Mouse (Mus musculus): ENCODE data around the gene Prokr1. TPM values are rescaled to one million over a fixed set of nuclear protein-coding genes. Genes with fewer than 3 reads are reported as not detected.
"Not testable (repeated sequence)": the region's sequence is repeated elsewhere in the genome, so short reads cannot be mapped to it uniquely, and the experiment has no call there.

The Prokr1 gene
- polyA plus RNA-seq (2015; fragmentation: Nextera tagmentation; extraction: Ambion mirVana): 5.4 and 6.7 TPM in 2 replicates

- H3K4me3 ChIP-seq (replicated peaks): peak within 1 kb of the TSS; percentile 66
- H3K9me3 ChIP-seq (replicated peaks): no peaks in the 10 kb centered on the region
- peaks cover 8% of the 10 kb centered on the region; the same call in 1 of the 2 replicates for H3K36me3 ChIP-seq (replicated peaks)
- H3K27ac ChIP-seq (replicated peaks): peak within 1 kb of the TSS; percentile 61
- under 1% methylated on average over 34 of the region's 34 CpGs for WGBS (ENCODE audit: insufficient replicate concordance)
- H3K27me3 ChIP-seq: peaks cover 51% of the 10 kb centered on the region
- H3K4me1 ChIP-seq (replicated peaks): peaks cover 45% of the 10 kb centered on the region
- H3K4me2 ChIP-seq: peak within 1 kb of the TSS; percentile 89
- peak within 1 kb of the TSS; percentile 70 for H3K9ac ChIP-seq
- peak; percentile 92 for ATAC-seq (ENCODE audit: insufficient read depth)
These were observed at the start of gene Prokr1 for GRCm38 (mm10) chr6:87590394-87591281. Prokr1 (minus strand) TSS chr6:87590743.

DNA sequence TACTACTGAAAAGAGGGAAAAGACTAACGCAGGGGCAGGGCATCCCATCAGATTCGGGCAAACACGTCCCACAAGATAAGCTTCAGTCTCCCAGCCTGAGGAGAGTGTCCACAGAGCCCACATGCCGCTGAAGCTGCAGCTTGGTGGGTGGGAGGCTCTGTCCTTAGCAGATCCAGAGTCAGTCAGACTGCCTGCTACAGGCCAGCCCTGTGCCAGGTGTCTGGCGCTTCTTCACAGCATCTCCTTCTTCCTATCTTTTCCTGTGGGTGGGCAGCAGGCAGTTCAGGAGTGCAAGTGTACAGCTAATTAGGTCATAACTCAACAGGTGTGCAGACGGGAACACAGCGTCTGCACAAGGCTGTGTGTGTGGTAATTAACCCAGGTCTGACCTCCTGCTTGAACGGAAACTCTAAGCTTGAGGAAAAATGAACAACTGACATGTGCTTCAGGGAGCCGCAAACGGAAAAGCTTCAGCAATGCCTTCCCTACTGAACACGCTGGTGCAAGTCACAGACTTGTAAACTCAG is 47.7 kb upstream of the Prokr1 start:
- Histone ChIP-seq H3K27me3 (no peaks in the 10 kb centered on the region), H3K27ac (replicated peaks) (no peak overlapping the region), H3K4me2 (no peak overlapping the region), H3K9me3 (replicated peaks) (no peaks in the 10 kb centered on the region), H3K4me1 (replicated peaks) (no peaks in the 10 kb centered on the region), H3K36me3 (replicated peaks) (peaks cover 41% of the 10 kb centered on the region), H3K9ac (no peak overlapping the region), H3K4me3 (replicated peaks) (no peak overlapping the region)
- WGBS (ENCODE audit: insufficient replicate concordance): 81% methylated on average over 11 of the region's 11 CpGs
- ATAC-seq (ENCODE audit: insufficient read depth): no peak

DNA sequence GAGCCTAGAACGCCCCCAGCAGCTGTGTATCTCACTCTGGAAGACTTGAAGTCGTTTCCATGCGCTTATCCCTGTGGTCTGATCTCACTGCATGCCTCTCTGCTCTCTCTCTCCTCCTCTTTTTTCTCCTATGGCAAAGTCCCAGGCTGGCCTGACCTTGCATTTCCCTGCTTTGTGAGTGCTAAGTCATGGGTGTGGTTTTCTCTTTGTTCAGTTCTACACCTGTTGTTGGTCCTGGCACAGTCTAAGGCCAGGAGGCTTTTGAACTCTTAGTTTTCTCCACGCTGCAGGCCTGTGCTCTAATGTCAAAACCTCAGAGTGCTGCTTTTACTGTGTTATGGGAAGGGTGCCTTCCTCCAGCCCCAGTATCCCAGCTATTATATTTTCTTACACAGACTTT is 41.6 kb upstream of the Prokr1 start:
- H3K4me3 ChIP-seq (replicated peaks): no peak overlapping the region
- H3K9me3 ChIP-seq (replicated peaks): no peaks in the 10 kb centered on the region
- 85% methylated on average over 4 of the region's 4 CpGs for WGBS (ENCODE audit: insufficient replicate concordance)
- no peak for ATAC-seq (ENCODE audit: insufficient read depth)
- no peaks in the 10 kb centered on the region for H3K27me3 ChIP-seq
- H3K27ac ChIP-seq (replicated peaks): no peak overlapping the region
- no peak overlapping the region for H3K9ac ChIP-seq
- no peaks in the 10 kb centered on the region for H3K4me1 ChIP-seq (replicated peaks)
- no peak overlapping the region for H3K4me2 ChIP-seq
- H3K36me3 ChIP-seq (replicated peaks): peaks cover 25% of the 10 kb centered on the region

- H3K27me3 ChIP-seq; ATAC-seq (ENCODE audit: insufficient read depth); H3K4me1 ChIP-seq (replicated peaks); H3K9ac ChIP-seq; H3K27ac ChIP-seq (replicated peaks); H3K9me3 ChIP-seq (replicated peaks); H3K4me2 ChIP-seq; H3K4me3 ChIP-seq (replicated peaks): not testable (repeated sequence)
- WGBS (ENCODE audit: insufficient replicate concordance): 69% methylated on average over 15 of the region's 15 CpGs
- H3K36me3 ChIP-seq (replicated peaks): peaks cover 17% of the 10 kb centered on the region
These were observed 38.4 kb upstream of the Prokr1 start for GRCm38 (mm10) chr6:87628936-87629335.

- no peaks in the 10 kb centered on the region for H3K9me3 ChIP-seq (replicated peaks)
- WGBS (ENCODE audit: insufficient replicate concordance): 78% methylated on average over 3 of the region's 3 CpGs
- H3K36me3 ChIP-seq (replicated peaks): no peaks in the 10 kb centered on the region
- no peak overlapping the region for H3K4me3 ChIP-seq (replicated peaks)
- H3K27me3 ChIP-seq: peaks cover 10% of the 10 kb centered on the region
- H3K4me1 ChIP-seq (replicated peaks): no peaks in the 10 kb centered on the region
- ATAC-seq (ENCODE audit: insufficient read depth): no peak
- no peak overlapping the region for H3K4me2 ChIP-seq
- no peak overlapping the region for H3K9ac ChIP-seq
- H3K27ac ChIP-seq (replicated peaks): no peak overlapping the region
These were observed 32.6 kb upstream of the Prokr1 start for GRCm38 (mm10) chr6:87623151-87623550.

DNA sequence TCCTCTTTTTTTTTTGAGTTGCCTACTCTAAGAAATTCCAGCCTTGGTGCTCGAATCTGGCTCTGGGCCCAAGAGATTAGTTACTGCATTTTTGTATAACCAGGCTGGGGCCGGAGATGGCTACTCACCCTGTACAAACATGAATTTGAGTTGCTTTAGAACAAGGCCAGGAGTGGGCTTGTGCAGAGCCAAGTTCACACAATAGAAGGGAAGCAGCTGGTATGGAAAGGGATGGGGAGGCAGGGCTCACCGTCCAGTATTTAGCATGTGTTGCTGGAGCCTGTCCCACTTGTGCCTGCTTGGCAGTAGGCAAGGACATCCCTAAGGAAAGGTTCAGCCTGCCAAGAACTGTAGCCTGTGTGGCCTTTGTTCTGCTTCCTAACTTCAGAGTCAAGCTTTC is 30.7 kb upstream of the Prokr1 start:
- no peak overlapping the region for H3K4me2 ChIP-seq
- ATAC-seq (ENCODE audit: insufficient read depth): no peak
- peaks cover 10% of the 10 kb centered on the region for H3K27me3 ChIP-seq
- no peaks in the 10 kb centered on the region for H3K4me1 ChIP-seq (replicated peaks)
- 56% methylated on average over 3 of the region's 3 CpGs for WGBS (ENCODE audit: insufficient replicate concordance)
- H3K4me3 ChIP-seq (replicated peaks): no peak overlapping the region
- no peak overlapping the region for H3K27ac ChIP-seq (replicated peaks)
- H3K9me3 ChIP-seq (replicated peaks): no peaks in the 10 kb centered on the region
- H3K36me3 ChIP-seq (replicated peaks): no peaks in the 10 kb centered on the region
- H3K9ac ChIP-seq: no peak overlapping the region

- Histone ChIP-seq H3K27me3 (peaks cover 12% of the 10 kb centered on the region), H3K4me2 (no peak overlapping the region), H3K9ac (no peak overlapping the region), H3K4me3 (replicated peaks) (no peak overlapping the region), H3K36me3 (replicated peaks) (no peaks in the 10 kb centered on the region), H3K4me1 (replicated peaks) (0 out of 2 replicates have a peak, but pooled peaks cover 5% of the 10 kb centered on the region), H3K27ac (replicated peaks) (no peak overlapping the region), H3K9me3 (replicated peaks) (no peaks in the 10 kb centered on the region)
- ATAC-seq (ENCODE audit: insufficient read depth): no peak
- 52% methylated on average over 8 of the region's 8 CpGs for WGBS (ENCODE audit: insufficient replicate concordance)
These were observed 27.5 kb upstream of the Prokr1 start for GRCm38 (mm10) chr6:87618021-87618420.

GRCm38 (mm10) chr6:87615696-87616083 is 25.1 kb upstream of the Prokr1 start:
- WGBS (ENCODE audit: insufficient replicate concordance): 75% methylated on average over 14 of the region's 14 CpGs

DNA sequence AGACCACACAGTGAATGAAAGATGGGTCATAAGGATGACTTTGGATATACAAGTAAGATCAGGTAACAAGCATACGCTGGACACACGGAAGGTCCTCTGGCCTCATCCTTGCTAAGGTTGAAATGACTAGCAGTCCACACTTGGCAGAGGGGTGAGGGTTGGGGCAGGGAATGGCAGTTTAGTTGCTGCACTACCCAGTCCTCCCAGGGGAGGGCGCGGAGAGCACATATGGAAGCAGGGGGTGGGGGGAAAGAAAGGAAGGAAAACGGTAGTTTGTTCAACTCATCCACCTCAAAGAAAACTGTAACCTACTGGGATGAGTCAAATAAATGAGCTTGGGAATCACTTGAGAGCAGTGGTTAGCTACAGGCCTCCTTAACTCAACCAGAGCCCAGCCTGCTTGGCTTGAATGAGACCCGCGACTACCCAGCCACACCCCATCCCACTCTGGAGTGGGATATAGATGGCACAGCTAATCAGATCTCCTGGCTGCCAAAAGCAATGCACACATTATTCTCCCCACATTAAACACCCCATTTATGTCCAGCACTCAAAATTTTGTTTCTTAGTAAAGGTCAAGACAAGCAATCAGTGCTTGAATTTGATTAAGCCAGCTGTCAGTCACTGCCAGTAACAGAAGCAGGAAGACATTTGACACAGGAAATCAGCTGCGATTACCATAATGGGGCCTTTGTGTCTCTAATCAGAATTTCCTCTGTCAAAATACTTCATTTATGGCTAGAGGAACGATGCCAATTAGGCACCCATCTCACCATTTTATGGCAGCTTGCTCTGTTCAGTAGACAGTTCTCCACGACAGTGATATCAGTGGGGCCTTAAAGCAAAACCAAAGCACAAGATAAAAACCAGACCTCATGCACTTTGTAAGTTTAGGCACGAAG is 24.5 kb upstream of the Prokr1 start:
- H3K27me3 ChIP-seq: peaks cover 25% of the 10 kb centered on the region
- H3K4me3 ChIP-seq (replicated peaks): no peak overlapping the region
- 47% methylated on average over 11 of the region's 11 CpGs for WGBS (ENCODE audit: insufficient replicate concordance)
- no peak overlapping the region for H3K4me2 ChIP-seq
- H3K27ac ChIP-seq (replicated peaks): no peak overlapping the region
- H3K9ac ChIP-seq: no peak overlapping the region
- no peaks in the 10 kb centered on the region for H3K9me3 ChIP-seq (replicated peaks)
- no peak for ATAC-seq (ENCODE audit: insufficient read depth)
- H3K36me3 ChIP-seq (replicated peaks): no peaks in the 10 kb centered on the region
- 0 out of 2 replicates have a peak, but pooled peaks cover 5% of the 10 kb centered on the region for H3K4me1 ChIP-seq (replicated peaks)

More at GRCm38 (mm10) chr6:87615696-87616083, 25.1 kb upstream of the Prokr1 start:
- Histone ChIP-seq H3K4me1 (replicated peaks) (0 out of 2 replicates have a peak, but pooled peaks cover 5% of the 10 kb centered on the region), H3K9me3 (replicated peaks) (no peaks in the 10 kb centered on the region), H3K4me2 (no peak overlapping the region), H3K36me3 (replicated peaks) (no peaks in the 10 kb centered on the region), H3K27me3 (peaks cover 25% of the 10 kb centered on the region), H3K27ac (replicated peaks) (no peak overlapping the region), H3K9ac (no peak overlapping the region), H3K4me3 (replicated peaks) (no peak overlapping the region)
- ATAC-seq (ENCODE audit: insufficient read depth): no peak

GRCm38 (mm10) chr6:87599825-87600224 is 9.3 kb upstream of the Prokr1 start:
- Histone ChIP-seq H3K36me3 (replicated peaks) (no peaks in the 10 kb centered on the region), H3K9ac (no peak overlapping the region), H3K4me1 (replicated peaks) (no peaks in the 10 kb centered on the region), H3K9me3 (replicated peaks) (no peaks in the 10 kb centered on the region), H3K27ac (replicated peaks) (no peak overlapping the region), H3K27me3 (peaks cover 27% of the 10 kb centered on the region), H3K4me2 (no peak overlapping the region), H3K4me3 (replicated peaks) (no peak overlapping the region)
- no peak for ATAC-seq (ENCODE audit: insufficient read depth)
